Mouse (Mus musculus) kidney, adult 2 months (tissue): Measurements from ENCODE around the gene Add3.

ENCODE experiments used
- CTCF ChIP-seq: fragments of 200-500 bp; conservative IDR thresholded peaks from 2 replicates; pipeline ENCODE4 v1.5.1; 2011; ENCODE audit warnings: low read depth, mild to moderate bottlenecking, control low read depth, low read length, moderate library complexity, mixed read lengths; ENCODE audit not compliant: insufficient read depth, insufficient read length
- POLR2A ChIP-seq: fragments of 200-500 bp; IDR thresholded peaks from one replicate; pipeline ENCODE4 v1.6.1; 2011; ENCODE audit warnings: low read depth, low read length, control low read depth

- TF ChIP-seq POLR2A: no peak
- no peak for TF ChIP-seq CTCF
Measured at GRCm38 (mm10) chr19:53264821-53265727, 124.8 kb downstream of the Add3 start.
